Mouse (Mus musculus) thymus, postnatal 4 days (tissue): ENCODE data around the gene Tnk2.

Experiments
- DNase-seq: peaks from one replicate; pipeline ENCODE4 v3.0.0; 2021

The Tnk2 gene

DNA sequence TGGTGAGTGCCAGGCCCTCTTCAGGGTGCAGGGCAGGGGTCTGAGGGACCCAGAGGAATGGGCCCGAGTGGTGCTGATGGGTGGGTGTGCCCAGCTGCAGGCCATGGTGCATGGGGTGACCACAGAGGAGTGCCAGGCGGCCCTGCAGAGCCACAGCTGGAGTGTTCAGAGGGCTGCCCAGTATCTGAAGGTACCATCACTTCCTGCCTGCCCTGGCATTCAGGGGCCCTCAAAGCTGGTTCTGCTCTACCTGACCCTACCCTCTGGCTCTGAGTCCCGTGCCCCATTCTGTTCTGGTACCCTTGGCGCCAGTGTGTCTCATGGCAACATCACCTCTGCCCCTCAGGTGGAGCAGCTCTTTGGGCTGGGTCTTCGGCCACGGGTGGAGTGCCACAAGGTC, 37.1 kb downstream of the Tnk2 start:
- DNase-seq, result peak; percentile 11

- peak; percentile 88 for DNase-seq
Observed at GRCm38 (mm10) chr16:32682194-32682593, 38.5 kb downstream of the Tnk2 start.

DNA sequence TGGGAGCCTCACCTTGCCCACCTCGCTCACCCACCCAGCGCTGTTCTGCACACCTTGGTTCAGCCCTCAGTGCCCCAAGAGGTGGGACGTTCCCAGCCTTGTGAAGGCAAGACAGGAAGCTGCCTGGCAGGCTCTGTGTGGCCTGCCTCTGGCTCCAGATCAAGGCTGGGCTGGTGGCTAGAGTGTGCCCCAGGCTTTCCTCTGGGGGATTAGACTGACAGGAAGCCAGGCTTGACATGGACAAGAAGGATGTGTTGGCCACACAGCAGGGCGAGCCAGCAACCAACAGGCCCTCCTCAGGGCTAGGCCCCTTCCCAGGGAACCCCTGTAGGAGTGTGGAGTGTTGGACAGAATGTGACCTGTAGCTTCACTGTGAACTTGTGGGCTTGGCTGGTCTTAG, 39.2 kb downstream of the Tnk2 start:
- peak; percentile 18 for DNase-seq

GRCm38 (mm10) chr16:32683343-32683742, 39.7 kb downstream of the Tnk2 start:
- peak; percentile 61 for DNase-seq

DNA sequence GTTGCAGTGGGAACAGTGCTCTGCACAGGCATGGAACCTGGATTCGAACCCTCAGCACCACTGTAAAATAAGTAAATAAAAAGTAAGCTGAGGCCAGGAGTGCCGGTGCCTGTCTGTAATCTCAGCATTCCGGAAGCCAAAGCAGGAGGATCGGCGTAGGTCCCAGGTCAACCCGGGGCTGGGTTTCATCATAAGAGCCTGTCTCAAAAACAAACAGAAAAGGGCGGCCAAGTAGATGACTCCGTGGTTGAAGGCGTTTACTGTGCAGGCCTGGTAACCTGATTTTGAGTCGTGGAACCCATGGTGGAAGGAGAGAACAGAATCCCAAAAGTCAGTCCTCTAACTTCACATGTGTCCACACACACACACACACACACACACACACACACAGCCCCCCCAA, 41.7 kb downstream of the Tnk2 start:
- DNase-seq, result no peak

DNA sequence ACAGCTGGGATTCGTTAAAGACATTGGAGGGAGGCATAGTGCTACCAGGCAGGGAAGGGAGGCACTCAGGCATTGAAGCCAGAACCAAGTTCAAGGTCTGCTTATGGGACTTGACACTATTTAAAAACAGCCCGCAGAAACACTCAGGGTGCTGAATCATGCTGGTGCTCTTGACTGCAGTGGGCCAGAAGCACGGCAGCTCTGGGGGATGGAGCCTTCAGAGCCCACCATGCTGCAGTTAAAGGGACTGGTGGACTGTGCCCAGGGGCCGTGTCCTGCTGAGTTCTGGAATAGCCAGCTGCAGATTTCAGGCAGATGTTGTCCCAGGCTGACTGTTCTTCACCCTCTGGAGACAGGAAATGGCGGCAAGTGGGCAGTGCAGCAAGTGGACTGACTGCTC, 42.3 kb downstream of the Tnk2 start:
- no peak for DNase-seq

DNA sequence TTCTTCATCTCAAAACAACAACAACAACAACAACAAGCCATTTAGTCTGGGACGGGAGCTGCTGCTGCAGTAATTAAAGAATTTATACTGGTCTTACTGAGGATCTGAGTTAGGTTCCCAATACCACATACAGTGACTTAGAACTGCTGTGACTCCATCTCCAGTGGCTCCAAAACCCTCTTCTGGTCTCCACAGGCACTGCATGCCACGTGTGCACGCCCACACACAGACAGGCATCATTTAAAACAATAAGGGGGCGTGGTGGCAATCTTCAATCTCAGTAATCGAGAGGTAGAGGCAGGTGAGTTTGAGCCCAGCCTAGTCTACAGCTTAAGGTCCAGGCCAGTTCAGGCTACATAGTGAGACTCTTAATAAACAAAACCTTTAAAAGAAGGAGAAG, 43.5 kb downstream of the Tnk2 start:
- DNase-seq, result peak; percentile 22

- DNase-seq, result no peak
Observed at GRCm38 (mm10) chr16:32688770-32689169, 45.1 kb downstream of the Tnk2 start.

GRCm38 (mm10) chr16:32689501-32689900, 45.8 kb downstream of the Tnk2 start:
- peak; percentile 86 for DNase-seq

GRCm38 (mm10) chr16:32696841-32697464, 53.3 kb downstream of the Tnk2 start:
- DNase-seq, result peak; percentile 39

GRCm38 (mm10) chr16:32697665-32698446, 54.2 kb downstream of the Tnk2 start:
- no peak for DNase-seq

- no peak for DNase-seq
Observed at GRCm38 (mm10) chr16:32698550-32698949, 54.9 kb downstream of the Tnk2 start.

DNA sequence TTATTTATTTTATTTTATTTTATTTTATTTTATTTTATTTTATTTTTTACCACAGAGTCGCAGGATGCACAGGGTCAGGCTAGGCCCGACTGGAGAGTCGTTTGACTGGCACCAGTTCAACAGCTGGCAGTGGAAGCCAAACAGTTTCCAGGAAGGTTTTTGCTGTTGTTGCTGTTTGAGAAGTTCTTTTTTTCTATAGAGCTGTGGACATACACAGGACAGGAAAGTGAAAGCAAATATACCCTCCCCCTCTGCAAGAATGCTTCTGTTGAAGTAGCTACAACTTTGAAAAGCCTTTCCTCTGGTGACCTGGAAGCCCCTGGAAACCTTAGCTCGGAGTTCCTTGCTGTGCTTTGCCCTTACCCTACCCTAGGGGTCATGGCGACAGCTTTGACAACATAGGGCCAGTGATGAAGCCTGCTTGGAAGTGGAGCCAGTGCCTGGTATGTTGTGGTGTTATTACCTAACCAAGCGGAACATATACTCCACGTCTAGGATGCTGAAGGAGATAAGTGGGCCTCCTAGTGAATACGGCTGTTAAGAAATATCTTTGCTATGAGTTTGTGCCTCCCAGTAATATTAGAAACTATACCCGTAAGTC, 59.7 kb downstream of the Tnk2 start:
- no peak for DNase-seq

- no peak for DNase-seq
Observed at GRCm38 (mm10) chr16:32705606-32706005, 61.9 kb downstream of the Tnk2 start.

GRCm38 (mm10) chr16:32707111-32707823, 63.6 kb downstream of the Tnk2 start:
- peak; percentile 29 for DNase-seq

GRCm38 (mm10) chr16:32707824-32708456, 64.3 kb downstream of the Tnk2 start:
- no peak for DNase-seq

- DNase-seq, result no peak
Observed at GRCm38 (mm10) chr16:32708457-32709033, 64.9 kb downstream of the Tnk2 start.

GRCm38 (mm10) chr16:32709116-32709515, 65.4 kb downstream of the Tnk2 start:
- no peak for DNase-seq

GRCm38 (mm10) chr16:32710426-32711070, 66.9 kb downstream of the Tnk2 start:
- DNase-seq, result no peak

DNA sequence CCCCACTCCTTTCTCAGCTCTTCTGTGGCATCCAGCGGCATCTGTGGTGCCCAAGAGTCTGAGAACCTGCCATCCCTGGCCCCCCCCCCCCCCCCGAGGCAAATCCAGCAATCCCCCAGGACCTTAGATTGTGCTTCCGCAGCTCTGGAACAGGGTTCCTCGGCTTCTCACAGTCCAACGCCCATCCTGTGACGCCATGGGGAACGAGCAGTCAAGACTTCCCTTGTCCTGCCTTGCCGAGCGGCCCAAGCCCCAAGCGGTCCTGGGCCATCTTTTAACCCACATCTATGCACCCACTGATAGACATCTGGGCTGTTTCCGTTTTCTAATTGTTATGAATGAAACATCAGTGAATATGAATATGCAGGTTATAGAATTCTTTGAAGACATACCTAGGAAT, 68.5 kb downstream of the Tnk2 start:
- DNase-seq, result no peak

- DNase-seq, result no peak
Observed at GRCm38 (mm10) chr16:32713556-32713955, 69.9 kb downstream of the Tnk2 start.

GRCm38 (mm10) chr16:32715364-32715763, 71.7 kb downstream of the Tnk2 start:
- peak; percentile 60 for DNase-seq
